Mouse (Mus musculus) hindbrain, embryonic 12.5 days (tissue): ENCODE results near the gene Sik3. TPM values are rescaled to one million over a fixed set of nuclear protein-coding genes. Genes with fewer than 3 reads are reported as not detected.

Experiments
- ATAC-seq: fragments of 200-750 bp; cut with Nextera tagmentation; 2 replicates; pipeline ENCODE4 v1.8.0; 2017; ENCODE audit warnings: moderate TSS enrichment; ENCODE audit not compliant: low FRiP score
- H3K27ac ChIP-seq: fragments of 300-500 bp; sonication (generic); 2 replicates; pipeline ENCODE4 v1.5.1; 2016; ENCODE audit warnings: mild to moderate bottlenecking
- H3K27me3 ChIP-seq: fragments of 300-500 bp; sonication (generic); 2 replicates; pipeline ENCODE4 v1.6.1; 2016; ENCODE audit warnings: mild to moderate bottlenecking
- H3K36me3 ChIP-seq: fragments of 300-500 bp; sonication (generic); 2 replicates; pipeline ENCODE4 v1.6.1; 2016; ENCODE audit warnings: mild to moderate bottlenecking
- H3K4me1 ChIP-seq: fragments of 300-500 bp; sonication (generic); 2 replicates; pipeline ENCODE4 v1.6.1; 2016
- H3K4me2 ChIP-seq: fragments of 300-500 bp; sonication (generic); replicated peaks from 2 replicates; pipeline ENCODE4 v1.6.1; 2016; ENCODE audit warnings: mild to moderate bottlenecking
- H3K4me3 ChIP-seq: fragments of 300-500 bp; sonication (generic); 2 replicates; pipeline ENCODE4 v1.5.1; 2016; ENCODE audit warnings: mild to moderate bottlenecking
- H3K9ac ChIP-seq: fragments of 300-500 bp; sonication (generic); 2 replicates; pipeline ENCODE4 v1.6.1; 2016; ENCODE audit warnings: mild to moderate bottlenecking, moderate library complexity
- H3K9me3 ChIP-seq: fragments of 300-500 bp; sonication (generic); replicated peaks from 2 replicates; pipeline ENCODE4 v1.6.1; 2016; ENCODE audit warnings: mild to moderate bottlenecking
- WGBS: fragments of 180-500 bp; shearing (Covaris S2); methylation state at CpG from one replicate; pipeline ENCODE4 v1.1.7; 2016; 5-methylcytosine and 5-hydroxymethylcytosine counted together
- polyA plus RNA-seq: library from polyadenylated mRNA; unstranded; fragments of >200 nt; fragmentation: Nextera tagmentation; extraction: Ambion mirVana; gene quantifications from 2 replicates; pipeline ENCODE4 v1.2.1, GENCODE M21; 2016

Gene Sik3
- polyA plus RNA-seq, 1 experiment from 2014 or later = 13.9 TPM

DNA sequence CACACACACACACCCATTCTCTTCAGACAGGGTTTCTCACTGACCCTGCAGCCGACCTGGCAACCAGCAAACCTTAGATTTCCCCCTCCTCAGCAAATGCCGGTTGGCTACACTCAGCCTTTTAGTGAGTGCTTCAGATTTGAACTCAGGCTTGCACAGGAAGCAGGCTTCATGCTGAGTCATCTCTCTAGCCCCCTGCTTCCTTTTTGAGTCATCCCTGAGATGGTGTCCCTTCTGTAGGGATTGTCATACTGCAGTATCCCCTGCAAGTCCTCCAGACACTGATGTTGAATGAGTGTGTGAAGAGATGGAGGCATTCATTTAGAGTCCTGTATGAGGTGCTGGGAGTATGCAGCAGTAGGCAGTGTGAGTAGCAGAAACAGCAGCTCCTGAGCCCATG, 160.3 kb downstream of the Sik3 start:
- H3K4me2 ChIP-seq = no peak overlapping the region
- H3K27me3 ChIP-seq = no peaks in the 10 kb centered on the region
- H3K9ac ChIP-seq = no peak overlapping the region
- H3K9me3 ChIP-seq = no peaks in the 10 kb centered on the region
- 0 out of 2 replicates have a peak, but pooled peaks cover 4% of the 10 kb centered on the region for H3K36me3 ChIP-seq
- H3K27ac ChIP-seq = no peak overlapping the region
- no peak overlapping the region for H3K4me3 ChIP-seq
- no peak for ATAC-seq
- 46% methylated on average over 2 of the region's 2 CpGs for WGBS
- H3K4me1 ChIP-seq = 0 out of 2 replicates have a peak, but pooled peaks cover 2% of the 10 kb centered on the region

DNA sequence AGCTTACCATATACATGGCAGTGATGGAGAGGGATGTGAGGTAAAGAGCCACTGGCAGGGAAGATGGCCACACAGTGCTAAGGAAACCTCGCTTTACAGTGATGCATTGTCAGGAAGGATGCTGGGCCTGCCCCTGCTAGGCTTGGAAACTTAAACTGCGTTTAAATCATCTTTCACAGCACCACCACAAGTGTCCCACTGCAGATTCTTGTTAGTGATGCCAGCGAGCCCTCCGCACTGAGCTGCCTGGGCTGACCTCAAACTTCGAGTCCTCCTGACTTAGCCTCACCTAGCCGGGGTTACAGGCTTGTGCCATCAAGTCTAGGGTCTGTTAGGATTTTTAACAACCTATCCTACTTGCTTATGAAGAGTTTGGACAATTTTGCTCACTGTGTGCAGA, 161.3 kb downstream of the Sik3 start:
- 90% methylated on average over 6 of the region's 6 CpGs for WGBS
- 0 out of 2 replicates have a peak, but pooled peaks cover 2% of the 10 kb centered on the region for H3K4me1 ChIP-seq
- no peak overlapping the region for H3K9ac ChIP-seq
- no peak for ATAC-seq
- H3K36me3 ChIP-seq = peaks cover 9% of the 10 kb centered on the region; the same call in 1 of the 2 replicates
- no peak overlapping the region for H3K27ac ChIP-seq
- H3K27me3 ChIP-seq = no peaks in the 10 kb centered on the region
- H3K4me3 ChIP-seq = no peak overlapping the region
- no peak overlapping the region for H3K4me2 ChIP-seq
- no peaks in the 10 kb centered on the region for H3K9me3 ChIP-seq

DNA sequence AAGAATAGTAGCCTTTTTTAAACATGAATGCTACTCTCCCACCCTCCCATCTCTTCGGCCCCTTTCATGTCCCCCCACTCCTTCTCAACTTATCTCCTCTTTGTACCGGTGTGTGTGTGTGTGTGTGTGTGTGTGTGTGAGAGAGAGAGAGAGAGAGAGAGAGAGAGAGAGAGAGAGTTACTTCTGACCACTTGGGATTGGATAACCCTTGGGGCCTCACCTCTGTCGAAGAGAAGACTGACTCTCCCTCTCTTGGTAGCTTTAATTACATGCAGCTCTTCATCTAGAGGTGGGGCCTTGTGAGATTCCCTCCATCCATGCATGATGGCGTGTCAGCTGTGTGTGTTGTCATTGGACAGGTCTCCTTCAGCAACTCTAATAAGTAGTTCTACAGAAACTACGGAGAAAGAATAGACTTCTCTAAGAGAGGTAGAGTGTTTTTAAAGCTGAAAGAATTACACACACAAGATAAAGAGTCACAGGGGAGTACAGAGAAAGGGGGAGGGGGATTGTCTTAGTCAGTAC, 162.2 kb downstream of the Sik3 start:
- H3K36me3 ChIP-seq = peaks cover 9% of the 10 kb centered on the region; the same call in 1 of the 2 replicates
- no peak overlapping the region for H3K9ac ChIP-seq
- no peaks in the 10 kb centered on the region for H3K9me3 ChIP-seq
- H3K27ac ChIP-seq = no peak overlapping the region
- no peaks in the 10 kb centered on the region for H3K4me1 ChIP-seq
- no peak overlapping the region for H3K4me2 ChIP-seq
- no peak for ATAC-seq
- 86% methylated on average over 5 of the region's 5 CpGs for WGBS
- H3K4me3 ChIP-seq = no peak overlapping the region
- H3K27me3 ChIP-seq = no peaks in the 10 kb centered on the region

DNA sequence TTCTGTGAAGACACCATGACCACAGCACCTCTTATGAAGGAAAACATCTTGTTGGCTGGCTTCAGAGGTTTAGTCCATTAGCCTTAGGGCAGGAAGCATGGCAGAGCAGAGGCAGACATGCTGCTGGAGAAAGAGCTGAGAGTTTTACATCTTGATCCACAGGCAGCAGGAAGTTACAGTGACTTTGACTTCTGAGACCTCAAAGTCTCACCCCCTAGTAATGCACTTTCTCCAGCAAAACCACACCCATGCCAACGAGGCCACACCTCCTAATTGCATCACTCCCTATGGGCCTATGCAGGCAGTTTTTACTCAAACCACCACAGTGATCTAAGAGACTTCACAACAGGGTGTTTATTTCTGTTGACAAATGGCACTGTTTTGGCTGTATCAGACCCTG, 162.7 kb downstream of the Sik3 start:
- H3K9me3 ChIP-seq = no peaks in the 10 kb centered on the region
- 75% methylated on average over 1 of the region's 1 CpGs for WGBS
- H3K36me3 ChIP-seq = peaks cover 9% of the 10 kb centered on the region; the same call in 1 of the 2 replicates
- H3K4me1 ChIP-seq = no peaks in the 10 kb centered on the region
- H3K27me3 ChIP-seq = no peaks in the 10 kb centered on the region
- no peak overlapping the region for H3K27ac ChIP-seq
- no peak overlapping the region for H3K4me2 ChIP-seq
- H3K9ac ChIP-seq = no peak overlapping the region
- no peak for ATAC-seq
- H3K4me3 ChIP-seq = no peak overlapping the region

DNA sequence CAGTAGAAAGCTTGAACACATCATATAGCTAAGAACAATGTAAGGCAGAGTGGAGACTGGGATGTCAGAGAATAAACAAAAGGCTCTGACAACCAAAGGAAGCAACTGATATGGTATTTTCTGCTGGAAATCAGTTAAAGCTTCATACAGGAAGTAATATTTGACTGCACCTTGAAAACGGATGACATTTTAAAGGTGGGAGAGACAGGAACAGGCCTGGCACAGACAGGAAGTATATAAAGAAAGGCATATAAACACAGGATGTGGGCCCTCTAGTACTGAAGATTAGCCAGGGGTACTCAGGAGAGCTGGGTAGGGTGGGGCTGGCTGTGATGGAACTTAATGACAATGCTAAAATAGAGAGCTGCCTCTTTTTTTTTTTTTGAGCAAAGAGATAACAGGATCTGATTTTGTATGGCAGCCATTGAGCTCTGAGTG, 163.3 kb downstream of the Sik3 start:
- no peaks in the 10 kb centered on the region for H3K9me3 ChIP-seq
- no peak for ATAC-seq
- H3K4me1 ChIP-seq = no peaks in the 10 kb centered on the region
- no peak overlapping the region for H3K4me2 ChIP-seq
- H3K9ac ChIP-seq = no peak overlapping the region
- no peak overlapping the region for H3K27ac ChIP-seq
- H3K4me3 ChIP-seq = no peak overlapping the region
- H3K36me3 ChIP-seq = peaks cover 9% of the 10 kb centered on the region; the same call in 1 of the 2 replicates
- 80% methylated on average over 1 of the region's 1 CpGs for WGBS
- no peaks in the 10 kb centered on the region for H3K27me3 ChIP-seq

DNA sequence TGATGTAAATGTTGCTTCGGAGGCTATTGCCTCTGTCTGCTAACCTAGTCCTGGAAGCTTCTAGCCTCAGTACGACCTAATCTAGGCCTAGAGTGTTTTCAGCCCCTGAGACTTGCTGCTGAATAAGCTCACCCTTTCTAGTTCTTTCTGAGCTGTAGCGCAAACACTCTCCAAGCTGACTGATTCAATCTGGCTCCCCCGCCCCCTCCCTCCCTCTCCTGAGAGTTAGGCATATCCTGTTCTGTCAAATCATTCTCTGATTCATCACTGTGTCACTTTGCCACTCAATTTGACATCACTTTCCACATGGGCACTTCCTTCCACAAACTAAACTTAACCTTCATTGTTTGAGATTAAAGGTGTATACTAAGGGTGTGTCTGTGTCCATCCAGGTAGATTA, 164.0 kb downstream of the Sik3 start:
- Histone ChIP-seq H3K9me3 (no peaks in the 10 kb centered on the region), H3K9ac (no peak overlapping the region), H3K4me1 (no peaks in the 10 kb centered on the region), H3K27me3 (no peaks in the 10 kb centered on the region), H3K27ac (no peak overlapping the region), H3K4me2 (no peak overlapping the region), H3K36me3 (peaks cover 9% of the 10 kb centered on the region; the same call in 1 of the 2 replicates), H3K4me3 (no peak overlapping the region)
- 96% methylated on average over 4 of the region's 4 CpGs for WGBS
- no peak for ATAC-seq

DNA sequence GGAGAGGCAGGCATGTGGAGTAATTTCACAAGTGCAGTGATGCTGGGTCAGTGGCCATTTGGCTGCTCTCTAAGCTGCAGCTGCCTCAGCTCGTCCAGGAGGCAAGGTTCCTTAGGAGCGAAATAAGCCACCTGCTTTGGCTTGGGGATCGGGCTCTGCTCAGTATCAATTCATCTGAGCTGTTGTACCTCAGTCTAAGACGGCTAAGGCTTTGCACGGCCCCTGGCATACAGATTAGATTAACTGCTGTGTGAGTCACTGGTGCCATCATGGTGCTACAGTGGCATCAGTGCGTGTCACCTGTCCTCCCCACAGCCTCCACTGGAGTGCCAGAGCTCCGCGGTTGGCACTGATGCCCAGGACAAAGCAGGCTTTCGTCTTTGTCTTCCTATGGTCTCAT, 166.0 kb downstream of the Sik3 start:
- H3K4me1 ChIP-seq = no peaks in the 10 kb centered on the region
- WGBS = 93% methylated on average over 9 of the region's 9 CpGs
- peaks cover 9% of the 10 kb centered on the region; the same call in 1 of the 2 replicates for H3K36me3 ChIP-seq
- ATAC-seq = no peak
- H3K4me2 ChIP-seq = no peak overlapping the region
- H3K9me3 ChIP-seq = no peaks in the 10 kb centered on the region
- no peaks in the 10 kb centered on the region for H3K27me3 ChIP-seq
- no peak overlapping the region for H3K9ac ChIP-seq
- H3K4me3 ChIP-seq = no peak overlapping the region
- no peak overlapping the region for H3K27ac ChIP-seq

DNA sequence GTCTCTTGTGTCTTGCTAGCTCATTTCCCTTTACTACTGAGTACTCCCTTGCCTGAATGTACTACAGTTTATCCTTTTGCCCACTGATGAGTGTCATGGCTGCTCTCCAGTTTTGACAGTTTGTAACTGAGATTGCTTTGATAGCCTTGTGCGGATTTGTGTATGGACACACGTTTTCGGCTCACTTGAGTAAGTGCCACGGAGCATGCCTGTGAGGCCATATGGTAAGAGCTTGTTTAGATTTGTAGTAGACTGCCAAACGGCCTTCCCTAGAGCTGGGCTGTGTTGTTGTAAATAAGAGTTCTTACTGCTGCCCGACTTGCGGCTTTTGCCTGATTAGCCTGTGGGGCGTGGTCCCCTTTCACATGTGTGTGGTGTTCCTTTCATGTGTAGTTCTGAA, 168.7 kb downstream of the Sik3 start:
- Histone ChIP-seq H3K4me2 (no peak overlapping the region), H3K4me3 (no peak overlapping the region), H3K9ac (no peak overlapping the region), H3K9me3 (no peaks in the 10 kb centered on the region), H3K27ac (no peak overlapping the region), H3K4me1 (no peaks in the 10 kb centered on the region), H3K36me3 (peaks cover 9% of the 10 kb centered on the region; the same call in 1 of the 2 replicates), H3K27me3 (no peaks in the 10 kb centered on the region)
- WGBS = 92% methylated on average over 8 of the region's 8 CpGs
- no peak for ATAC-seq

DNA sequence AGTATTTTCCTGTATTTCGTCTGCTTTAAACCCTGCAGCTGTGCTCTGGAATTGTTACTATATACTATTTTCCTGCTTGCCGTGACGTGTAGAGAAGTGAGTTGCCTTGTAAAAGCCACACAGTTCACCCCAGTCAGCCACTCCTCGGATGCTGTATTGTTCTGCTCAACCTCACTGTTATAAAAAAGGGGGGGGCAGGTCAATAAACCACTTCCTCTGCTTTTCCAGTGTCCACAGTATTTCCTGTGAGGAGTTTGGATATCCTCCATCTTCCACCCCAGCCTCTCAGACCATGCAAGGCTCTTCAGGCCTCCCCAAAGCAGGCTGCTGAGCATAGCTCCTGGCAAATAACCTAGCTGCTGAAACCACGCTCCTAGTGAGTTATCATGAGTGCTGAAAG, 171.9 kb downstream of the Sik3 start:
- ATAC-seq = no peak
- Histone ChIP-seq H3K27ac (no peak overlapping the region), H3K4me1 (0 out of 2 replicates have a peak, but pooled peaks cover 3% of the 10 kb centered on the region), H3K9me3 (no peaks in the 10 kb centered on the region), H3K4me3 (no peak overlapping the region), H3K9ac (no peak overlapping the region), H3K36me3 (no peaks in the 10 kb centered on the region), H3K4me2 (no peak overlapping the region), H3K27me3 (no peaks in the 10 kb centered on the region)
- WGBS = 87% methylated on average over 5 of the region's 5 CpGs

DNA sequence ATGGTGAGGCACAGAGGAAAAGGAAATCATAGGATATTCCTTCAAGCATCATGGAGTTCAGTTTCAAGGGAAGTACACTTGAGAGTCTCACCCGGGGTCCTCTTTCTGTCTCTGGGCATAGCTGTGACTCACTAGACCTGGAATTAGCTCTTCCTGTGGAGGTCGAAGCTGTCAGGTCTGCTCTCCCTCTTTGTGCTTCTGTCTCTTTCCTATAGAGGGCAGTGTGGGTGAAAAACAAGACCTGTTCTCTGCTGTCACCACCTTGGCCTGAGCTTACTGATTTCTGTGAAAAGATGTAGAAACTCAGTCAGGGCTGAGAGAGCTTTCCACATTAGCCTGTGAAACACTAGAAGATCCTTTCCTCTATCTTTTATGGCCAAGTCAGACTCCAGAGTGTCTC, 172.6 kb downstream of the Sik3 start:
- 56% methylated on average over 2 of the region's 2 CpGs for WGBS
- H3K9me3 ChIP-seq = no peaks in the 10 kb centered on the region
- no peaks in the 10 kb centered on the region for H3K36me3 ChIP-seq
- no peak overlapping the region for H3K27ac ChIP-seq
- H3K4me1 ChIP-seq = 0 out of 2 replicates have a peak, but pooled peaks cover 3% of the 10 kb centered on the region
- H3K27me3 ChIP-seq = no peaks in the 10 kb centered on the region
- no peak for ATAC-seq
- H3K4me3 ChIP-seq = no peak overlapping the region
- no peak overlapping the region for H3K9ac ChIP-seq
- no peak overlapping the region for H3K4me2 ChIP-seq

DNA sequence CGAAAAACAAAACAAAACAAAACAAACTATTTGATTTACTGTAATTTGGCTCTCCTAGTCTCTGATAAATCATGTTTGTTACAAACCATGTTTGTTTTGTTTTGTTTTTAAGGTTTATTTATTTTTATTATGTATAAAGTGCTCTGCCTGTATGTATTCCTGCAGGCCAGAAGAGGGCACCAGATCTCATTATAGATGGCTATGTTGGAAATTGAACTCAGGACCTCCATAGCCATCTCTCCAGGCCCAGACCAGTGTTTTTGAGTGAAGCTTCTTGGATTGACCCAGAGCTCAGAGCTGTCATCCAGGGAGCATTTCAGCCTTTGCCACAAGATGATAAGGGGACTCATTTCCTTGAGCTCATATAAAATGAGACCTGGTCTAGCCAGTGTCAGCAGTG, 173.8 kb downstream of the Sik3 start:
- H3K4me2 ChIP-seq = no peak overlapping the region
- H3K9ac ChIP-seq = no peak overlapping the region
- H3K9me3 ChIP-seq = no peaks in the 10 kb centered on the region
- H3K4me3 ChIP-seq = no peak overlapping the region
- 0 out of 2 replicates have a peak, but pooled peaks cover 3% of the 10 kb centered on the region for H3K4me1 ChIP-seq
- ATAC-seq = no peak
- no peaks in the 10 kb centered on the region for H3K36me3 ChIP-seq
- H3K27ac ChIP-seq = no peak overlapping the region
- H3K27me3 ChIP-seq = no peaks in the 10 kb centered on the region
- 74% methylated on average over 1 of the region's 1 CpGs for WGBS

DNA sequence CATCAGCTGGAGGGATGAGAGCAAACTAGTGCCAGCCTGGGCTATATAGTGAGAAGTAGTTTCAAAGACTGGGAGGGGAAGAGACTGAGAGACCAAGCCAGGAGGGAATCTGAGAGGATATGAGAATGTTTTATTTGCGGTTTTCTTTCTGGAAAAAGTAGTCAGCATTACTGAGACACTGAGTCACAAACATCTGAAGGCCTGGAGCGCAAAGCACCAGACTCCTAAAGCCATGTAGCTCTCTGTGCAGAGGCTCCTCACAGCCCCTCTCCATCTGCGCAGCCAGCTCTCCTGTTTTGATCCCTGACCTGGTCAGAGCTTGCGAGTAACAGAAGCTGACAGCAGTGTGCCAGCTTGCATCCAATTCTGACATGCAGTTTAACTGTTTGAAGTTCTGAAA, 175.8 kb downstream of the Sik3 start:
- Histone ChIP-seq H3K27me3 (no peaks in the 10 kb centered on the region), H3K27ac (no peak overlapping the region), H3K4me2 (no peak overlapping the region), H3K9ac (no peak overlapping the region), H3K36me3 (no peaks in the 10 kb centered on the region), H3K4me3 (no peak overlapping the region), H3K4me1 (0 out of 2 replicates have a peak, but pooled peaks cover 3% of the 10 kb centered on the region), H3K9me3 (no peaks in the 10 kb centered on the region)
- no peak for ATAC-seq
- WGBS = 86% methylated on average over 4 of the region's 4 CpGs

DNA sequence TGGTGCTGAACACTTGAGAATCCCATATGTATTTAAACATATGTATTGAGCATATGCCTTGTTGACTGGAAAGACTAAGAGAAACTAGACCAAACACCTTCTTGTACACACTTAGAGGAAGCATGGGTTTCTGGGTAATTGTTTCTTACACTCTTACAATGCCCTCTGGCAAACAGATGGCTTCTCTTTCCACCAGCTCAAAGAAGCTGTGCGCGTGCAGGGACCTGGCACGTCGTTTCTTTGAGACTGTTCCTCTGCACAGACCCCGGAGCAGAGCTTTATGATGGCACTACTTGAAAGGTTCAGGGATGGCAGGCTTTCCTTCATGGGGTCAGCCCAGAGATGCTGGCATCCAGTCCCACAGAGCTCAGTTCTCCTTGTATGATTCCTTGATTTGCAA, 176.3 kb downstream of the Sik3 start:
- H3K9me3 ChIP-seq = no peaks in the 10 kb centered on the region
- H3K36me3 ChIP-seq = no peaks in the 10 kb centered on the region
- ATAC-seq = no peak
- H3K4me3 ChIP-seq = no peak overlapping the region
- no peaks in the 10 kb centered on the region for H3K27me3 ChIP-seq
- H3K27ac ChIP-seq = no peak overlapping the region
- H3K4me2 ChIP-seq = no peak overlapping the region
- H3K9ac ChIP-seq = no peak overlapping the region
- 0 out of 2 replicates have a peak, but pooled peaks cover 3% of the 10 kb centered on the region for H3K4me1 ChIP-seq
- WGBS = 81% methylated on average over 5 of the region's 5 CpGs
